Mouse (Mus musculus): ENCODE measurements at regions not wholly inside any gene's neighbourhood (a gene's known extent, or its start where the extent isn't known, plus 50 kb on each side); places are given as distances from the start of the nearest gene placed in this dataset.

- TF ChIP-seq EP300 (IDR thresholded peaks at IDR 0.05; ENCODE audit: low read depth) (no peak), CTCF (IDR thresholded peaks at IDR 0.05; ENCODE audit: low read depth) (no peak)
These were observed 140.0 kb downstream of the Mycn start for GRCm38 (mm10) chr12:12801700-12802099.

All from liver, postnatal 0 days (tissue).